ENCODE assay signal across 13 mouse cellular contexts in the genomic region with DNA sequence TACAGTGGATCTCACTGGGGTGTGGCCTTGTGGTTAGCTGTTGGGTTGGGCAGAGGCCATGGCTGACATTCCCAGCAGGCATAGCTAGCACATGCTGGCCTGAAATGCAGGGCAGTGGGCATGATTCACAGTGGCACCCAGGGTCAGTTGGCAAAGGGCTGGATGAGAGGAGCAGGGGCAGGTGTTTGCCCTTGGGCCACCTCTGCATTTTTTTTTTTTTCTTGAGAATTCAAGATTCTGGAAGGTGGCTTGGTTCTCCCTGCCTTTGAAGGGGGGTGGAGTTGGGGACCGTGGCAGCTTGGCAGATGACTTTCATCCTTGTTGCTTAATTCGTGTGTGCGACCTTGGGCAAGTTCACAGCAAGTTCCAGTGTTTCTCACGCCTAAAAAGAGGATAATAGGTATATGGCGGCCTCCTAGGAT. TPM values are rescaled to one million over a fixed set of nuclear protein-coding genes. Genes with fewer than 3 reads are reported as not detected.
A peak's percentile ranks its signal among the peaks of the same experiment; 100 is the strongest.
DNase-seq lines count a peak whose midpoint lies in the region; ATAC-seq and TF ChIP-seq lines count a peak whose summit lies in the region.
"Had no signal": no experiment of that assay in that cellular context is flagged by ENCODE, and none has a peak within 500 bp of the region (broad histone marks: within the 10 kb centered on the region; RNA-seq: fewer than 3 reads in every experiment).

No protein-coding gene starts in this region.

- H3K9me3 ChIP-seq in heart, embryonic 15.5 days (replicated peaks) = no peaks in the 10 kb centered on the region
- H3K9me3 ChIP-seq in kidney, postnatal 0 days (replicated peaks; ENCODE audit: low read length) = no peaks in the 10 kb centered on the region
- H3K9me3 ChIP-seq in intestine, embryonic 16.5 days (ENCODE audit: control insufficient read depth, low read length) = no peaks in the 10 kb centered on the region
- H3K9me3 ChIP-seq: forebrain, embryonic 12.5 days; limb, embryonic 15.5 days had no signal

- DNase-seq in heart, adult 8-10 months (ENCODE audit: low spot score) = no peak
- DNase-seq in thymus, adult 2 months = peak; percentile 50
- DNase-seq in thymus, postnatal 10 days (ENCODE audit: low spot score in 2 of 2) = no peak
- no peak for DNase-seq in kidney, postnatal 0 days (ENCODE audit: low spot score)
- DNase-seq in left cerebral cortex, adult 8-10 months (ENCODE audit: low spot score in 2 of 2) = no peak
- no peak for DNase-seq in spleen, adult 12 weeks (ENCODE audit: low spot score)
- DNase-seq: embryo, embryonic 11 days had no signal

- no peak for ATAC-seq in heart, embryonic 15.5 days (replicated peaks; ENCODE audit: insufficient number of reproducible peaks, insufficient read depth, low FRiP score, low read depth)
- no peak for ATAC-seq in kidney, postnatal 0 days (replicated peaks; ENCODE audit: low FRiP score, low read depth)
- no peak for ATAC-seq in intestine, embryonic 16.5 days

- no peak overlapping the region for H3K9ac ChIP-seq in heart, embryonic 15.5 days
- H3K9ac ChIP-seq in kidney, postnatal 0 days (ENCODE audit: low read depth, low read length) = no peak overlapping the region
- no peak overlapping the region for H3K9ac ChIP-seq in intestine, embryonic 16.5 days (ENCODE audit: low read depth, low read length)
- H3K9ac ChIP-seq: forebrain, embryonic 12.5 days; limb, embryonic 15.5 days had no signal

- no peak for TF ChIP-seq POLR2A in thymus, adult 2 months (IDR thresholded peaks at IDR 0.05; ENCODE audit: control insufficient read depth, extremely low read depth, insufficient read depth, low read length, poor library complexity)

- H3K4me1 ChIP-seq in heart, embryonic 15.5 days (replicated peaks) = peaks cover 48% of the 10 kb centered on the region
- peaks cover 69% of the 10 kb centered on the region for H3K4me1 ChIP-seq in thymus, adult 2 months (replicated peaks; ENCODE audit: control insufficient read depth, insufficient read depth, low read length)
- H3K4me1 ChIP-seq in kidney, postnatal 0 days (replicated peaks; ENCODE audit: insufficient read depth, low read length) = 0 out of 2 replicates have a peak, but pooled peaks cover 19% of the 10 kb centered on the region
- H3K4me1 ChIP-seq in intestine, embryonic 16.5 days (ENCODE audit: control insufficient read depth, insufficient read depth, low read length) = 0 out of 2 replicates have a peak, but pooled peaks cover 2% of the 10 kb centered on the region

- no peak for TF ChIP-seq CTCF in thymus, adult 2 months (IDR thresholded peaks at IDR 0.05; ENCODE audit: borderline replicate concordance, control insufficient read depth, extremely low read depth, insufficient read depth, low read length, poor library complexity)
- no peak for TF ChIP-seq CTCF in kidney, postnatal 0 days (IDR thresholded peaks at IDR 0.05; ENCODE audit: low read depth)

- H3K4me2 ChIP-seq in heart, embryonic 15.5 days = no peak overlapping the region
- H3K4me2 ChIP-seq in kidney, postnatal 0 days (ENCODE audit: low read length) = no peak overlapping the region
- no peak overlapping the region for H3K4me2 ChIP-seq in intestine, embryonic 16.5 days (ENCODE audit: low read depth, low read length)
- H3K4me2 ChIP-seq: forebrain, embryonic 12.5 days; limb, embryonic 15.5 days had no signal

- H3K27me3 ChIP-seq in heart, embryonic 15.5 days = peaks cover 24% of the 10 kb centered on the region
- H3K27me3 ChIP-seq in thymus, adult 2 months (ENCODE audit: control insufficient read depth, insufficient read depth, low read length) = no peaks in the 10 kb centered on the region
- H3K27me3 ChIP-seq in kidney, postnatal 0 days (ENCODE audit: insufficient read depth, low read length) = no peaks in the 10 kb centered on the region
- H3K27me3 ChIP-seq in intestine, embryonic 16.5 days (replicated peaks; ENCODE audit: control insufficient read depth, insufficient read depth, low read length) = peaks cover 24% of the 10 kb centered on the region

- no peak overlapping the region for H3K4me3 ChIP-seq in heart, embryonic 15.5 days
- H3K4me3 ChIP-seq in thymus, adult 2 months (ENCODE audit: control insufficient read depth, insufficient read depth, low read length) = peak overlapping the region; percentile 99
- no peak overlapping the region for H3K4me3 ChIP-seq in kidney, postnatal 0 days (replicated peaks; ENCODE audit: low read depth, low read length)
- H3K4me3 ChIP-seq in intestine, embryonic 16.5 days (ENCODE audit: low read length) = no peak overlapping the region
- H3K4me3 ChIP-seq: forebrain, embryonic 12.5 days; limb, embryonic 15.5 days had no signal

- H3K27ac ChIP-seq in heart, embryonic 15.5 days = peak overlapping the region; percentile 14; the same call in 1 of the 2 replicates
- H3K27ac ChIP-seq in thymus, adult 2 months (ENCODE audit: control insufficient read depth, insufficient read depth, low read length) = peak overlapping the region; percentile 92
- H3K27ac ChIP-seq in kidney, postnatal 0 days = peak overlapping the region; percentile 64
- H3K27ac ChIP-seq in intestine, embryonic 16.5 days (ENCODE audit: low read length) = no peak overlapping the region
- H3K27ac ChIP-seq: forebrain, embryonic 12.5 days; limb, embryonic 15.5 days had no signal

- WGBS in heart, embryonic 15.5 days = 77% methylated on average over 5 of the region's 5 CpGs
- 11% methylated on average over 5 of the region's 5 CpGs for WGBS in thymus, adult 2 months
- 71% methylated on average over 5 of the region's 5 CpGs for WGBS in kidney, postnatal 0 days
- WGBS in intestine, embryonic 16.5 days = 81% methylated on average over 5 of the region's 5 CpGs

- no peaks in the 10 kb centered on the region for H3K36me3 ChIP-seq in heart, embryonic 15.5 days
- H3K36me3 ChIP-seq in thymus, adult 2 months (ENCODE audit: control insufficient read depth, insufficient read depth, low read length) = peaks cover 2% of the 10 kb centered on the region; the same call in 1 of the 2 replicates
- no peaks in the 10 kb centered on the region for H3K36me3 ChIP-seq in kidney, postnatal 0 days (ENCODE audit: insufficient read depth, low read length)
- H3K36me3 ChIP-seq in intestine, embryonic 16.5 days (ENCODE audit: control insufficient read depth, insufficient read depth, low read length) = no peaks in the 10 kb centered on the region
- H3K36me3 ChIP-seq: forebrain, embryonic 12.5 days; limb, embryonic 15.5 days had no signal

RNA-seq across cellular contexts. Expression of a gene that starts 3.5 kb away (rescaled TPM):
- 1.5 and 4.6 TPM in 2 replicates for polyA plus RNA-seq in heart, embryonic 15.5 days (2015; fragmentation: Nextera tagmentation; extraction: Ambion mirVana)
- total RNA-seq in heart, adult 8-10 months (2022) = 10 to 100 TPM in 3 of 4 experiments, 1 to 10 TPM in 1; 9.3 to 20.1 (median 13.2) TPM
- polyA plus RNA-seq in thymus, adult 2 months (2012; rRNA removed) = 235 and 264 TPM in 2 replicates
- polyA plus RNA-seq in kidney, postnatal 0 days (2015; fragmentation: Nextera tagmentation; extraction: Ambion mirVana) = 2.6 and 3.4 TPM in 2 replicates
- 100 to 1,000 TPM in 3 of 4 experiments, 10 to 100 TPM in 1; 81.7 to 115 (median 108) TPM for total RNA-seq in left cerebral cortex, adult 8-10 months (2022)
- polyA plus RNA-seq in intestine, embryonic 16.5 days (2015; fragmentation: Nextera tagmentation; extraction: Ambion mirVana) = 2.2 and 2.3 TPM in 2 replicates

RNA-seq across cellular contexts. Expression of a gene that starts 33.9 kb away (rescaled TPM):
- 0.18 and 0.37 TPM in 2 replicates for polyA plus RNA-seq in heart, embryonic 15.5 days (2015; fragmentation: Nextera tagmentation; extraction: Ambion mirVana)
- total RNA-seq in heart, adult 8-10 months (2022) = not detected
- polyA plus RNA-seq in thymus, adult 2 months (2012; rRNA removed) = 0.23 and 0.35 TPM in 2 replicates
- 0.37 and 0.47 TPM in 2 replicates for polyA plus RNA-seq in kidney, postnatal 0 days (2015; fragmentation: Nextera tagmentation; extraction: Ambion mirVana)
- 1 to 10 TPM; 1.7 to 2.8 (median 2.3) TPM for total RNA-seq in left cerebral cortex, adult 8-10 months (2022)
- polyA plus RNA-seq in intestine, embryonic 16.5 days (2015; fragmentation: Nextera tagmentation; extraction: Ambion mirVana) = 0.57 and 0.83 TPM in 2 replicates
- total RNA-seq: heart, postnatal 14 days had no signal

RNA-seq across cellular contexts. Expression of a gene that starts 42.2 kb away (rescaled TPM):
- 5.5 and 6.4 TPM in 2 replicates for polyA plus RNA-seq in heart, embryonic 15.5 days (2015; fragmentation: Nextera tagmentation; extraction: Ambion mirVana)
- total RNA-seq in heart, adult 8-10 months (2022) = 1 to 10 TPM; 1.2 to 2.0 (median 1.9) TPM
- 4.9 and 6.9 TPM in 2 replicates for polyA plus RNA-seq in thymus, adult 2 months (2012; rRNA removed)
- 6.5 and 6.9 TPM in 2 replicates for polyA plus RNA-seq in kidney, postnatal 0 days (2015; fragmentation: Nextera tagmentation; extraction: Ambion mirVana)
- total RNA-seq in left cerebral cortex, adult 8-10 months (2022) = 10 to 100 TPM; 13.4 to 18.1 (median 16.5) TPM
- polyA plus RNA-seq in intestine, embryonic 16.5 days (2015; fragmentation: Nextera tagmentation; extraction: Ambion mirVana) = 5.8 TPM in 2 replicates

RNA-seq across cellular contexts. Expression of a gene that starts 43.8 kb away (rescaled TPM):
- not detected in 2 replicates for polyA plus RNA-seq in heart, embryonic 15.5 days (2015; fragmentation: Nextera tagmentation; extraction: Ambion mirVana)
- total RNA-seq in heart, adult 8-10 months (2022) = not detected
- not detected in 2 replicates for polyA plus RNA-seq in thymus, adult 2 months (2012; rRNA removed)
- not detected in 2 replicates for polyA plus RNA-seq in kidney, postnatal 0 days (2015; fragmentation: Nextera tagmentation; extraction: Ambion mirVana)
- 1 to 10 TPM in 3 of 4 experiments, under 1 TPM in 1; 0.67 to 2.3 (median 1.5) TPM for total RNA-seq in left cerebral cortex, adult 8-10 months (2022)
- polyA plus RNA-seq in intestine, embryonic 16.5 days (2015; fragmentation: Nextera tagmentation; extraction: Ambion mirVana) = not detected in 2 replicates
- total RNA-seq: heart, postnatal 14 days had no signal
- polyA plus RNA-seq: forebrain, embryonic 12.5 days; large intestine, adult 2 months; limb, embryonic 15.5 days had no signal

RNA-seq across cellular contexts. Expression of a gene that starts 58.4 kb away (rescaled TPM):
- 2.6 and 3.0 TPM in 2 replicates for polyA plus RNA-seq in heart, embryonic 15.5 days (2015; fragmentation: Nextera tagmentation; extraction: Ambion mirVana)
- total RNA-seq in heart, adult 8-10 months (2022) = 10 to 100 TPM; 15.9 to 18.6 (median 17.0) TPM
- 18.2 and 18.4 TPM in 2 replicates for polyA plus RNA-seq in thymus, adult 2 months (2012; rRNA removed)
- 6.5 and 6.8 TPM in 2 replicates for polyA plus RNA-seq in kidney, postnatal 0 days (2015; fragmentation: Nextera tagmentation; extraction: Ambion mirVana)
- total RNA-seq in left cerebral cortex, adult 8-10 months (2022) = 10 to 100 TPM; 34.4 to 38.5 (median 35.6) TPM
- polyA plus RNA-seq in intestine, embryonic 16.5 days (2015; fragmentation: Nextera tagmentation; extraction: Ambion mirVana) = 4.2 and 4.6 TPM in 2 replicates

Comparison
In these comparisons a context has a peak if more than half of its experiments do, and no peak if none do; other contexts are left out.
1. RNA of a gene that starts 3.5 kb away (polyA plus RNA-seq): 235 to 264 TPM in thymus, adult 2 months; 2.6 to 3.4 TPM in kidney, postnatal 0 days, 2.2 to 2.3 TPM in intestine, embryonic 16.5 days and 1.5 to 4.6 TPM in heart, embryonic 15.5 days; every median in the first group is over 10 times any median in the second.